Mouse (Mus musculus) cerebellum, adult 2 months (tissue): ENCODE measurements around the gene Kirrel3.

Source experiments
- CTCF ChIP-seq: fragments of 200-500 bp; IDR thresholded peaks from 2 replicates; pipeline ENCODE4 v1.5.1; 2011; ENCODE audit warnings: low read depth, mild to moderate bottlenecking, control low read depth, low read length, moderate library complexity, borderline replicate concordance; ENCODE audit not compliant: insufficient read depth
- POLR2A ChIP-seq: fragments of 200-500 bp; IDR thresholded peaks from 2 replicates; pipeline ENCODE4 v1.6.1; 2011; ENCODE audit warnings: low read length, control low read depth, borderline replicate concordance; ENCODE audit not compliant: insufficient read depth

DNA sequence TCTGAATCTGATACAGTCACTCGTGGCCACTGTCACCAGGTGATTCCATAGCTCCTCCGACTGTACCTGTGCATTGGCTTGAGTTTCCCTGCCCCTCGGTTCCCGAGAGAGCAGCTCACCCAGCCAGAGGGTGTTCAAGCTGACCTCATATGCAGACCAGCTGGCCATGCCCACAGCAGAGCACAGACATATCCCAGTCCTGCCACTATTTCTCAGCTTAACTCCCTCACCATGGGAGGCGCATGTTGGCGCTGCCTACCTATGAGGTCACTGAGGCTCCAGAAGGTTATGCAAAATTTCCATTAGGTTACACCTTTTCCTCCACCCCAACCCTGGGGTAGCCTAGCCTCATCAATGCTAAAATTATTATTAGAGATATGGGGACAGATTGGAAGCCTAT is 489.6 kb downstream of the Kirrel3 start:
- TF ChIP-seq POLR2A (no peak), CTCF (no peak)
